Mouse (Mus musculus): ENCODE data around the gene Ate1. TPM values are rescaled to one million over a fixed set of nuclear protein-coding genes. Genes with fewer than 3 reads are reported as not detected.
"Not testable (repeated sequence)": the region's sequence is repeated elsewhere in the genome, so short reads cannot be mapped to it uniquely, and the experiment has no call there.

Gene Ate1
- total and polyA plus RNA-seq, 2 experiments from 2014 or later = 32.4 to 66.3 TPM

- peaks cover 88% of the 10 kb centered on the region for H3K36me3 ChIP-seq (replicated peaks; ENCODE audit: control insufficient read depth, insufficient read depth, low read length)
- 52% methylated on average over 7 of the region's 7 CpGs for WGBS
These were observed 20.0 kb upstream of the Ate1 start for GRCm38 (mm10) chr7:130540176-130540575.

GRCm38 (mm10) chr7:130537068-130537467, 16.9 kb upstream of the Ate1 start:
- DNase-seq (ENCODE audit: low spot score) (no peak), ATAC-seq (ENCODE audit: insufficient read depth, low read depth) (no peak)
- WGBS = 70% methylated on average over 4 of the region's 4 CpGs
- H3K27me3 ChIP-seq (ENCODE audit: control insufficient read depth, insufficient read depth, low read length) = no peaks in the 10 kb centered on the region
- H3K4me2 ChIP-seq (ENCODE audit: low read depth, low read length) = no peak overlapping the region
- H3K36me3 ChIP-seq (replicated peaks; ENCODE audit: control insufficient read depth, insufficient read depth, low read length) = peaks cover 77% of the 10 kb centered on the region
- TF ChIP-seq CTCF (IDR thresholded peaks at IDR 0.05; ENCODE audit: low read depth) = no peak
- no peak for TF ChIP-seq EP300 (IDR thresholded peaks at IDR 0.05; ENCODE audit: low read depth)
- H3K9ac ChIP-seq (replicated peaks; ENCODE audit: low read depth, low read length) = no peak overlapping the region
- H3K4me1 ChIP-seq (ENCODE audit: control insufficient read depth, insufficient read depth) = 0 out of 2 replicates have a peak, but pooled peaks cover 3% of the 10 kb centered on the region
- H3K9me3 ChIP-seq (replicated peaks; ENCODE audit: control insufficient read depth, low read length) = no peaks in the 10 kb centered on the region
- no peak overlapping the region for H3K4me3 ChIP-seq (ENCODE audit: low read depth, low read length)
- H3K27ac ChIP-seq (ENCODE audit: low read depth) = no peak overlapping the region

More at GRCm38 (mm10) chr7:130540176-130540575, 20.0 kb upstream of the Ate1 start:
- Histone ChIP-seq H3K4me3 (ENCODE audit: low read depth, low read length) (no peak overlapping the region), H3K9me3 (replicated peaks; ENCODE audit: control insufficient read depth, low read length) (no peaks in the 10 kb centered on the region), H3K9ac (replicated peaks; ENCODE audit: low read depth, low read length) (no peak overlapping the region), H3K27me3 (ENCODE audit: control insufficient read depth, insufficient read depth, low read length) (no peaks in the 10 kb centered on the region), H3K27ac (ENCODE audit: low read depth) (peak overlapping the region; percentile 19; the same call in 1 of the 2 replicates), H3K4me2 (ENCODE audit: low read depth, low read length) (no peak overlapping the region), H3K4me1 (ENCODE audit: control insufficient read depth, insufficient read depth) (0 out of 2 replicates have a peak, but pooled peaks cover 3% of the 10 kb centered on the region)
- no peak for TF ChIP-seq EP300 (IDR thresholded peaks at IDR 0.05; ENCODE audit: low read depth)
- DNase-seq (ENCODE audit: low spot score) (no peak), ATAC-seq (ENCODE audit: insufficient read depth, low read depth) (no peak)

- Histone ChIP-seq H3K9me3 (replicated peaks; ENCODE audit: control insufficient read depth, low read length) (no peaks in the 10 kb centered on the region), H3K4me2 (ENCODE audit: low read depth, low read length) (no peak overlapping the region), H3K9ac (replicated peaks; ENCODE audit: low read depth, low read length) (no peak overlapping the region), H3K36me3 (replicated peaks; ENCODE audit: control insufficient read depth, insufficient read depth, low read length) (peaks cover 76% of the 10 kb centered on the region), H3K4me1 (ENCODE audit: control insufficient read depth, insufficient read depth) (0 out of 2 replicates have a peak, but pooled peaks cover under 1% of the 10 kb centered on the region), H3K27ac (ENCODE audit: low read depth) (no peak overlapping the region), H3K27me3 (ENCODE audit: control insufficient read depth, insufficient read depth, low read length) (no peaks in the 10 kb centered on the region), H3K4me3 (ENCODE audit: low read depth, low read length) (no peak overlapping the region)
- TF ChIP-seq EP300 (IDR thresholded peaks at IDR 0.05; ENCODE audit: low read depth) (no peak), CTCF (IDR thresholded peaks at IDR 0.05; ENCODE audit: low read depth) (no peak)
- no peak for ATAC-seq (ENCODE audit: insufficient read depth, low read depth)
- WGBS = 84% methylated on average over 4 of the region's 4 CpGs
- DNase-seq (ENCODE audit: low spot score) = no peak
These were observed 15.0 kb upstream of the Ate1 start for GRCm38 (mm10) chr7:130535174-130535573.

- Histone ChIP-seq H3K9ac (replicated peaks; ENCODE audit: low read depth, low read length) (no peak overlapping the region), H3K27me3 (ENCODE audit: control insufficient read depth, insufficient read depth, low read length) (no peaks in the 10 kb centered on the region), H3K4me1 (ENCODE audit: control insufficient read depth, insufficient read depth) (no peaks in the 10 kb centered on the region), H3K4me2 (ENCODE audit: low read depth, low read length) (no peak overlapping the region), H3K4me3 (ENCODE audit: low read depth, low read length) (no peak overlapping the region), H3K9me3 (replicated peaks; ENCODE audit: control insufficient read depth, low read length) (no peaks in the 10 kb centered on the region), H3K27ac (ENCODE audit: low read depth) (peak overlapping the region; percentile 59), H3K36me3 (replicated peaks; ENCODE audit: control insufficient read depth, insufficient read depth, low read length) (peaks cover 70% of the 10 kb centered on the region)
- peak; percentile 96 for TF ChIP-seq CTCF (IDR thresholded peaks at IDR 0.05; ENCODE audit: low read depth)
- TF ChIP-seq EP300 (IDR thresholded peaks at IDR 0.05; ENCODE audit: low read depth) = no peak
- DNase-seq (ENCODE audit: low spot score) (peak; percentile 86), ATAC-seq (ENCODE audit: insufficient read depth, low read depth) (peak; percentile 92)
- 34% methylated on average over 25 of the region's 25 CpGs for WGBS
These were observed 13.4 kb upstream of the Ate1 start for GRCm38 (mm10) chr7:130533316-130534260.

GRCm38 (mm10) chr7:130531138-130531537, 11.0 kb upstream of the Ate1 start:
- H3K27ac ChIP-seq (ENCODE audit: low read depth); H3K9me3 ChIP-seq (replicated peaks; ENCODE audit: control insufficient read depth, low read length); H3K4me1 ChIP-seq (ENCODE audit: control insufficient read depth, insufficient read depth); H3K4me3 ChIP-seq (ENCODE audit: low read depth, low read length); H3K27me3 ChIP-seq (ENCODE audit: control insufficient read depth, insufficient read depth, low read length); ATAC-seq (ENCODE audit: insufficient read depth, low read depth); DNase-seq (ENCODE audit: low spot score); H3K4me2 ChIP-seq (ENCODE audit: low read depth, low read length); H3K9ac ChIP-seq (replicated peaks; ENCODE audit: low read depth, low read length): not testable (repeated sequence)
- H3K36me3 ChIP-seq (replicated peaks; ENCODE audit: control insufficient read depth, insufficient read depth, low read length) = peaks cover 48% of the 10 kb centered on the region
- WGBS = 93% methylated on average over 14 of the region's 15 CpGs
